Mouse (Mus musculus) layer of hippocampus, adult 18-20 months (tissue): ENCODE data around the gene Hs6st2. TPM values are rescaled to one million over a fixed set of nuclear protein-coding genes. Genes with fewer than 3 reads are reported as not detected.

Source experiments
- DNase-seq, 2 experiments: peaks; one replicate each; pipeline ENCODE4 v3.0.0; 2022; ENCODE audit warnings: low spot score in 2 of 2
- total RNA-seq, 2 experiments: library from RNA; stranded (reverse); gene quantifications; 2 replicates each; pipeline ENCODE4 v1.2.3; 2021

Hs6st2 gene
- total RNA-seq, 2 experiments from 2014 or later: 29.9 to 30.0 TPM

DNA sequence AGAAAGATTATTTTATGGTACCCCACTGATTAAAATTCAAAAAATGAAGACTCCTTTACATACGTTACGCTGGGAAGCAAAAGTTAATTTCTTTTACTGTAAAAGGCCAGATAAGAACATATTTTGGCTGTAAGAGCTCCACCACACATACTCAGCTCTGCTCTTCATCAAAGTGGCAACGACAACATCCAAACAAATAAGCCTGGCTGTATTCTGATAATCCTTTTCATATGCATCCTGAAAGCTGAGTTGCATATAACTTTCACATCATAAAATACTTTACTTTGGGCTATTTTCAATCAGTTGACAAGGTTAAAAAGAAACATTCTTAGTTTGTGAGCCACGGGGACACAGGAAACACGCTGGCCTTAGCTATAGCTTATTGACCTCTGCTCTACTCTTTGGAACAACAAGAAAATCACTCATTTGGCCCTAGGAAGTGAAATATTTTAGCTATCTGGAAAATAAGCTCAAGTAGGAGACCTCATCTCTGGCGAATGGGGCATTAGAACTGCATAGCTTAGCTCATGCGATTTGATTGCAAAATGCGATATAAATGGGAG is 91.1 kb downstream of the Hs6st2 start:
- DNase-seq: no peak

GRCm38 (mm10) chrX:51585444-51585843 is 96.2 kb downstream of the Hs6st2 start:
- DNase-seq: no peak

DNA sequence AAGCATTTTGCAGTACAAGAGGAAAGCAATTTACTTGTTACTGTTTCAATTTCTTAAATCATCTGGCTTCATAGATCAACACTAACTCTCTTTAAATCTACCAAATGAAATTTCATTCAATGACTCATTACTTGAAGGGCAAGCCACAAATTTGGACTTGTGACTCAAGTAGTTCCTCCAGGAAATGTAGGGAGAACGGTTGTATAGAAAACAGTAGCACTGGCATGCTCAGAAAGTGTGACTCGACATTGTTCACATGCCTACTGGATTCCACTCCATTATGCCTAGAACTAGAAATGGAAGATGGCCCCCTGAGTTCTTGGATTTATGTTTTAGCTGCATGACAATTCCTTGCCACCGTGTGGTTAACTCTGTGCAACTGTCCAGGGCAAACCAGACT is 100.0 kb downstream of the Hs6st2 start:
- no peak for DNase-seq

GRCm38 (mm10) chrX:51561880-51562279 is 119.8 kb downstream of the Hs6st2 start:
- DNase-seq: no peak

DNA sequence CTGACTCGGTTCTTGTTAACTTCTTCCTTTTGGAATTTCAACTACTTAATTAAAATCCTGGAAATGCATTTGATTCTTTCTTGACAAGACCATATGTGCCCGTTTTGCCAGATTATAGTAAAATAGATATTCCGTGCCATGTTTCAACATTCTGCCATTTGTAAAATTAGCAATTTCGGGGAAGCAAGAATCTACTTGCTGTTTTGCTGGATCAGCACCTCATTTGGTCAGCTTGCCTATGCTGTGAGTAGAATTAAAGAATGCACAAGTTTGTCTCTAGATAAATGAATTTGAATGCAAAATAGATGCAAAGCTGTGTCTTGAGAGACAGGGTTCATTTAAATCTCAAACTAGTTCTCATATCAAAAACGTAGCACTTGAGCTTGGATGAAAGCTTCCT is 142.0 kb downstream of the Hs6st2 start:
- peak in 1 of 2 experiments; percentile 1 for DNase-seq

DNA sequence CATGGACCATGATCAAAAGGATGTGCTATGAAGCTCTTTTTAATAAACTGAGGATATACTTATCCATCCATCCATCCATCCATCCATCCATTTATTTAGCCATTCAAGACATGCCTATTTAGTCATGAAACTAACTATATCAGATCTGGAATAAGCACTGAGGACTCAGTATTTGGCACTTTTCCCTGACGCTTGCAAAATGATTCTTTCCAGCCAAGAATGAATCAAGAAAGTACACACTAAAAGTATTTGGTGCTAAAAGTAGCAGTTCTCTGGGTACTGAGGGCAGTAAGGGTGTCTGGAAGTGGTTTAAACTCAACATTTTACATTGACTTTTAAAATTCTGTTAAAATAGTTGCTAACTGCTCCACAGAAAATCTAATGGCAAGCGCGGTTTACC is 144.6 kb downstream of the Hs6st2 start:
- DNase-seq: no peak

- DNase-seq: peak; percentile 9 to 14
Observed at GRCm38 (mm10) chrX:51535226-51535625, 146.4 kb downstream of the Hs6st2 start.

DNA sequence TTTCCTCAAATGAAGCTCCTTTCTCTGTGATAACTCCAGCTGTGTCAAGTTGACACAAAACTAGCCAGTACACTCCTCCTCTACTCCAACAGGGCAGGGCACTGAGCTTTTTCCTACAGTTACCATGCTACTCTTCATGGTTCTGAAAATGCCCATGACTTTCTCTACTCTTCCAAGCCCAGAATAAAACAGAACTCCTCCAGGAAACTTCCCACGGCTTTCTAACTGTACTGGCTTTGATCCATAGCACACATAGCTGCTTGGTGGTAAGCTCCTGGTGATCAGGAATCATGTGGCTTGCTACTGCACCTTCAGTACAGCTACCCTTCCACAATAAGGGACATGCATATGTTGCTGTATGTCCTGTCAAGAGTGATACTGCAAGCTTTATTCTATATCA is 150.5 kb downstream of the Hs6st2 start:
- no peak for DNase-seq

DNA sequence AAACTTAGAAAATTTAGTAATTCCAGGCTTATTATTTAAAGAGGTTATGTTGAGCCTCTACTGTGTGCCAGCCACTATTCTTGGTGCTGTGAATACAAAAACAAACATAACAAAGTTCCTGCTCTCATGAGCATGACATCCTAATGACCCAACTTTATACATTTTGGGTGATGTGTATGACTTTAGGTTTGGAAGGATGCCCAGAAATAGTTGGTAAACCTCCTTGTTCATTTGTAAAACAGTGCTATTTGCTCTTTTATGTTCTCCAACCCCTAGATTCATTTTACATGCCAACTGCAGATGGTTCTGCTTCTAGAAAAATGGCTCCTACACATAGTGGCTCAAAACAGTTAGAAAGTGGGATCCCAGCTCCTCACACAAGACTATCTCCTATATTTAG is 153.1 kb downstream of the Hs6st2 start:
- no peak for DNase-seq

DNA sequence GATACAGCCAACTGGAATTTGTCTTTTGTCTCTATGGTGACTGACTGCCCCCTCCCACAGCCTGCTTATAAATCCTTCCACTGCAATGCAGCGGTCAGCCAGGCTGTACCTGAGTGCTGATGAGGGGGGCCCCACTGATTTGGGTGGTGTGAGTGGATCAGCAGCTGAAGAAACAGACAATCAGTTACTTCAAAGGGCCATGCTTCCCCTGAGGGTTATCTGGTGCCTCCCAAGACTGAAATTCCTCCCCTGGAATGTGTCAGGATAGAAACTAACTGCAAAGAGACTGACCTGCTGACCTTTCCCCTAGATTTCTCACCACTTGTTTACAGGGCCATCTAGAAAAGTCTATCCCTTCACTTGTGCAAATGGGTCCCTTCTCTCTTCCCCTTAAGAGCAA is 166.8 kb downstream of the Hs6st2 start:
- DNase-seq: no peak

GRCm38 (mm10) chrX:51506526-51506925 is 175.1 kb downstream of the Hs6st2 start:
- no peak for DNase-seq

GRCm38 (mm10) chrX:51505691-51506090 is 176.0 kb downstream of the Hs6st2 start:
- peak in 1 of 2 experiments; percentile 7 for DNase-seq

DNA sequence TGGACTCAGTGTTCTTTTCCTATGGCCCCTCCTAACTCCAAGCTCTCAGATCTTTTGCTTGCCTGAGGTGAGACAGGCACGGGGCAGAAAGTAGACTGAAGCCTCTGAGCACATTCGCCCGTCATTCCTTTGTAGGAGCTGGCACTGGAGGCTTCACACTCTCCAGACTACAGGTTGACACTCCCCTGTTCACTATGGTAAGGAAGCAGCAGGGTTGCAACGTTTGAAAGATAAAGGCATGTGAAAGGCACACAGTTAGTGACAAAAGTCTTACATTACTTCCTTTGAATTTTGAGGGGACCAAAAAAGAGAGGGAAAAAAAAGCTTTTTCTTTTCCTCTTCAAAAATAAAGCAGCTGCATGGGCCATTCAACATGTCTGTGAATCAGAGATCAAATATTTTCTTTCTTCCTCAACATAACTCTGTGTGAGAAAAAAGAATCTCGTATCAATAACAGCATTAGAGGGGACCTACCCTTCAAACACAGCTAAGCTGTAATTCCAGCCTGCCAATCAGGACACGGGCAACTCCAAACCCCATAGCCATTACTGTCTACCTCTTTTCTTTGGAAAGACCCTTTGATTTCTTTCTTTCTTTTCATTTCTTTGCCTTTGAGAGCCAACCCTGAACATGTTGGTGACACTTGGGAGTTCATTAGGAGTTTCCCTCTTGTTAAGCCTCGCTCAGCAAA is 177.7 kb downstream of the Hs6st2 start:
- no peak for DNase-seq

DNA sequence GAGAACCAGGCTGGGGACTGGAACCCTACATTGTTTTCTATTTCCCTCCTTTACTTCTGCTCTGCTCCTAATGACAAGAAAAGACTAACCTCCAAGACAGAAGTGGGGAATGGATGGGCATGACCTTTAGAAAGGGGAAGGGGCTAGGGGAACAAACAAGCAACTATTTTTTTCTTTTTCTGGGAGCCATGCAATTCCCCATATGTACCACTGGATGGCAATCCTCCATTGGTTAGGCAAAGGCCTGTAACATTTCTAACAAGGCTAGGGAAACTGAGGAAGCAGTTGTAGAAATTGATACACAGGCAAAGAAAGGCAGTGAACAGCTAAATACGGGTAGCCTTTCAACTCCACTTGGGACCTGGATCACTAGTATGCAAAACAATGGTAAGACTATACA is 183.8 kb downstream of the Hs6st2 start:
- no peak for DNase-seq

DNA sequence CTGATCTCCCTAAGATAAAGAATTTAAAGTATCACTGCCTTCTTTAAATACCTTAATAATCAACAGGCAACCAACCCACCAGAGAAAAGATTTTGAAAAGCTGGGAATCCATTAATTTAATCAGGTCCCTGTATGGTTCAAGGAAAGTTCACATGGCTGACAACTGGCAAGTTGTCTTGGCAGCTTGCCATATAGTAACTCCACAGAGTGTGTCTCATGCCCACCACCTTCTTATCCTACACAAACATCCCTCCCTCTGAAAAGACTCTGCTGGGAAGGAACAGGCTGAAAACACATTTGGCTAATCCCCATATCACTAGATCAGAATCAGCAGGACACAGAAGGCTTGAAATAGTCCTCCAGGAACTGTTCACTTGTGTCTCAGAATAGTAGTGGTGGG is 193.3 kb downstream of the Hs6st2 start:
- DNase-seq: no peak

GRCm38 (mm10) chrX:51469411-51469810 is 212.2 kb downstream of the Hs6st2 start:
- DNase-seq: no peak

GRCm38 (mm10) chrX:51461413-51461812 is 220.2 kb downstream of the Hs6st2 start:
- DNase-seq: no peak

GRCm38 (mm10) chrX:51443366-51443765 is 238.3 kb downstream of the Hs6st2 start:
- DNase-seq: peak in 1 of 2 experiments; percentile 1

DNA sequence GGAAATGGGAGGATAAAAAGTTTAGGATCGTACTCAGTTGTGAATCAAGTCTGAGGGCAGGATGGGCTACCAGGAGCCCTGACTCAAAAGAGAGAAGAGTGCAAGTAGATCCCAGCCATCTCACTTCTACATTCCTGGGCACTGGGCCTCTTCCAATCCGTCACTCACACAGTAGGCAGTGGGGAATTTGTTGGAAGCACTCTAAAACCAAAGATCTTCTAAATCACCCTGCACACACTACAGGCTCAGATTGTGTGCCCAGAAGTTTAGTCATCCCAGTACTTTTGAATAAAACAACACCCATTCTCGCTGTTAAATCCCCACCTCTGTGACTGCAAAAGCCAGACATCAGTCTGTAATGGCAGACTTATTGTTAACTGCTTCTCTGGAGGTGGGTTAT is 249.9 kb downstream of the Hs6st2 start:
- no peak for DNase-seq

- no peak for DNase-seq
Observed at GRCm38 (mm10) chrX:51425031-51425430, 256.6 kb downstream of the Hs6st2 start.

GRCm38 (mm10) chrX:51410289-51410688 is 271.4 kb downstream of the Hs6st2 start:
- DNase-seq: no peak

DNA sequence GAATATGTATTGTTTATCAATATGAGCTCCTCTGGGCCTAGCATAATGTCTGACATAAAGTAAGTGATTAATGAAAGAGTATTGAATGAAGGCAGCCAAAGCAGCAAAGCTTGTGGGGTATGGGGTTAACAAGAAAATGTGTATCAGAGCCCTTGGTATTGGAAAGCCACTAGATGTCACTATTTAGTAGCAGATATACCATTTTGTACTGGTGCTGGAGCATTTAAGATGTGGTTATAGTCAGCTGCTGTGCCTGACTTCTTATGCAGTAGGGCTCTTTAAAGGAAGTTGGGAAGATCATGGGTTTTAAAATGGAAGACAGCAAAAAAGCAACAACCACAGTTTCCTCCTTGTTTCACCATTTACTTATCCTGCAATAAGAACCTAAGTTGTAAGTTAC is 284.2 kb downstream of the Hs6st2 start:
- DNase-seq: peak in 1 of 2 experiments; percentile 22

DNA sequence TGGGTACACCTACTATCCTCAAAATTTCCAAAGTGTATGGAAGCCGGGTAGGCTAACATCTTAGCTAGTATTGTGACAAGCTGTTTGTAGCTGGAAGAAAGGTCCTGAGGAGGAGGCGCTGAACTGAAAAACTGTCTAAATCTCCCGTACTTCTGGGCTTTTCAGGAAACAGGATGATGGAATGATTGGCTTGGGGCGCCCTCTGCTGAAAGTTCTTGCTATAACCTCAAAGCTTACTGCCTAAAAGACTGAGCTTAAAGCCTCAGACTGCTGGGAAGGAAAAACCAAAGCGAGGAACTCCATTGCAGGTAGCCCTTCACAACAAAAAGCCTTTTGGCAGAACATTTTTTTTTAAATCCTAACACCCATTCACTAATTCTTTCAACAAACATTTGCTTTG is 307.0 kb downstream of the Hs6st2 start:
- peak; percentile 53 to 82 for DNase-seq
